Mouse (Mus musculus): ENCODE measurements at regions not wholly inside any gene's neighbourhood (a gene's known extent, or its start where the extent isn't known, plus 50 kb on each side); places are given as distances from the start of the nearest gene placed in this dataset.

GRCm38 (mm10) chr12:27670650-27671084, 328.3 kb upstream of the Sox11 start:
- no peak for TF ChIP-seq FOSL1 (IDR thresholded peaks at IDR 0.05; ENCODE audit: insufficient read depth, low read length, poor library complexity, severe bottlenecking)
- no peak for TF ChIP-seq MAX (IDR thresholded peaks at IDR 0.05)
- no peak for TF ChIP-seq MYOG (IDR thresholded peaks at IDR 0.05; ENCODE audit: control insufficient read depth, extremely low read depth, insufficient read length)
- TF ChIP-seq CEBPB (IDR thresholded peaks at IDR 0.05; ENCODE audit: low read depth) = no peak
- TF ChIP-seq USF1 (IDR thresholded peaks at IDR 0.05; ENCODE audit: low read depth) = no peak
- TF ChIP-seq CTCF (IDR thresholded peaks at IDR 0.05; ENCODE audit: control insufficient read depth, insufficient read depth, insufficient read length) = no peak
- TF ChIP-seq MYOD1 (IDR thresholded peaks at IDR 0.05; ENCODE audit: control insufficient read depth, insufficient read length, low read depth) = no peak
- Histone ChIP-seq H3ac (ENCODE audit: control insufficient read depth, insufficient read length, low read depth) (no peak overlapping the region), H3K79me3 (ENCODE audit: low read depth) (no peaks in the 10 kb centered on the region), H3K36me3 (ENCODE audit: control insufficient read depth, insufficient read depth) (no peaks in the 10 kb centered on the region), H3K79me2 (ENCODE audit: control insufficient read depth, insufficient read depth) (no peaks in the 10 kb centered on the region), H3K4me3 (ENCODE audit: insufficient read depth, poor library complexity, severe bottlenecking) (no peak overlapping the region), H3K27me3 (ENCODE audit: control insufficient read depth, insufficient read depth, insufficient read length) (no peaks in the 10 kb centered on the region)

GRCm38 (mm10) chr12:27670190-27670589, 327.8 kb upstream of the Sox11 start:
- no peaks in the 10 kb centered on the region for H3K79me2 ChIP-seq (ENCODE audit: control insufficient read depth, insufficient read depth)
- TF ChIP-seq MYOD1 (IDR thresholded peaks at IDR 0.05; ENCODE audit: control insufficient read depth, insufficient read length, low read depth) (no peak), CEBPB (IDR thresholded peaks at IDR 0.05; ENCODE audit: low read depth) (no peak), CTCF (IDR thresholded peaks at IDR 0.05; ENCODE audit: control insufficient read depth, insufficient read depth, insufficient read length) (no peak), MAX (IDR thresholded peaks at IDR 0.05) (no peak), USF1 (IDR thresholded peaks at IDR 0.05; ENCODE audit: low read depth) (no peak), FOSL1 (IDR thresholded peaks at IDR 0.05; ENCODE audit: insufficient read depth, low read length, poor library complexity, severe bottlenecking) (no peak), MYOG (IDR thresholded peaks at IDR 0.05; ENCODE audit: control insufficient read depth, extremely low read depth, insufficient read length) (no peak)
- no peak overlapping the region for H3ac ChIP-seq (ENCODE audit: control insufficient read depth, insufficient read length, low read depth)
- H3K4me3 ChIP-seq (ENCODE audit: insufficient read depth, poor library complexity, severe bottlenecking) = no peak overlapping the region
- no peaks in the 10 kb centered on the region for H3K79me3 ChIP-seq (ENCODE audit: low read depth)
- H3K36me3 ChIP-seq (ENCODE audit: control insufficient read depth, insufficient read depth) = no peaks in the 10 kb centered on the region
- H3K27me3 ChIP-seq (ENCODE audit: control insufficient read depth, insufficient read depth, insufficient read length) = no peaks in the 10 kb centered on the region

- TF ChIP-seq CEBPB (IDR thresholded peaks at IDR 0.05; ENCODE audit: low read depth) (no peak), CTCF (IDR thresholded peaks at IDR 0.05; ENCODE audit: control insufficient read depth, insufficient read depth, insufficient read length) (no peak), USF1 (IDR thresholded peaks at IDR 0.05; ENCODE audit: low read depth) (no peak), MYOG (IDR thresholded peaks at IDR 0.05; ENCODE audit: control insufficient read depth, extremely low read depth, insufficient read length) (no peak), MAX (IDR thresholded peaks at IDR 0.05) (no peak), MYOD1 (IDR thresholded peaks at IDR 0.05; ENCODE audit: control insufficient read depth, insufficient read length, low read depth) (no peak), FOSL1 (IDR thresholded peaks at IDR 0.05; ENCODE audit: insufficient read depth, low read length, poor library complexity, severe bottlenecking) (no peak)
- H3ac ChIP-seq (ENCODE audit: control insufficient read depth, insufficient read length, low read depth) = no peak overlapping the region
- no peaks in the 10 kb centered on the region for H3K79me2 ChIP-seq (ENCODE audit: control insufficient read depth, insufficient read depth)
- H3K4me3 ChIP-seq (ENCODE audit: insufficient read depth, poor library complexity, severe bottlenecking) = no peak overlapping the region
- H3K27me3 ChIP-seq (ENCODE audit: control insufficient read depth, insufficient read depth, insufficient read length) = no peaks in the 10 kb centered on the region
- no peaks in the 10 kb centered on the region for H3K79me3 ChIP-seq (ENCODE audit: low read depth)
- no peaks in the 10 kb centered on the region for H3K36me3 ChIP-seq (ENCODE audit: control insufficient read depth, insufficient read depth)
Measured at GRCm38 (mm10) chr12:27669542-27669941, 327.2 kb upstream of the Sox11 start.

GRCm38 (mm10) chr12:27666456-27666855, 324.1 kb upstream of the Sox11 start:
- no peaks in the 10 kb centered on the region for H3K36me3 ChIP-seq (ENCODE audit: control insufficient read depth, insufficient read depth)
- no peaks in the 10 kb centered on the region for H3K27me3 ChIP-seq (ENCODE audit: control insufficient read depth, insufficient read depth, insufficient read length)
- H3K79me2 ChIP-seq (ENCODE audit: control insufficient read depth, insufficient read depth) = no peaks in the 10 kb centered on the region
- H3K79me3 ChIP-seq (ENCODE audit: low read depth) = no peaks in the 10 kb centered on the region
- H3K4me3 ChIP-seq (ENCODE audit: insufficient read depth, poor library complexity, severe bottlenecking) = no peak overlapping the region
- no peak overlapping the region for H3ac ChIP-seq (ENCODE audit: control insufficient read depth, insufficient read length, low read depth)
- TF ChIP-seq CTCF (IDR thresholded peaks at IDR 0.05; ENCODE audit: control insufficient read depth, insufficient read depth, insufficient read length) = no peak

- no peaks in the 10 kb centered on the region for H3K79me3 ChIP-seq (ENCODE audit: low read depth)
- TF ChIP-seq MAX (IDR thresholded peaks at IDR 0.05) = no peak
- no peak for TF ChIP-seq CEBPB (IDR thresholded peaks at IDR 0.05; ENCODE audit: low read depth)
- no peaks in the 10 kb centered on the region for H3K36me3 ChIP-seq (ENCODE audit: control insufficient read depth, insufficient read depth)
- no peak overlapping the region for H3K4me3 ChIP-seq (ENCODE audit: insufficient read depth, poor library complexity, severe bottlenecking)
- no peaks in the 10 kb centered on the region for H3K79me2 ChIP-seq (ENCODE audit: control insufficient read depth, insufficient read depth)
- no peak overlapping the region for H3ac ChIP-seq (ENCODE audit: control insufficient read depth, insufficient read length, low read depth)
- H3K27me3 ChIP-seq (ENCODE audit: control insufficient read depth, insufficient read depth, insufficient read length) = no peaks in the 10 kb centered on the region
Measured at GRCm38 (mm10) chr12:27663126-27663525, 320.8 kb upstream of the Sox11 start.

GRCm38 (mm10) chr12:27662723-27663122, 320.3 kb upstream of the Sox11 start:
- Histone ChIP-seq H3ac (ENCODE audit: control insufficient read depth, insufficient read length, low read depth) (no peak overlapping the region), H3K79me2 (ENCODE audit: control insufficient read depth, insufficient read depth) (no peaks in the 10 kb centered on the region), H3K79me3 (ENCODE audit: low read depth) (no peaks in the 10 kb centered on the region), H3K27me3 (ENCODE audit: control insufficient read depth, insufficient read depth, insufficient read length) (no peaks in the 10 kb centered on the region), H3K4me3 (ENCODE audit: insufficient read depth, poor library complexity, severe bottlenecking) (no peak overlapping the region), H3K36me3 (ENCODE audit: control insufficient read depth, insufficient read depth) (no peaks in the 10 kb centered on the region)
- no peak for TF ChIP-seq MYOD1 (IDR thresholded peaks at IDR 0.05; ENCODE audit: control insufficient read depth, insufficient read length, low read depth)
